Comparison of ENCODE assay signal across 11 mouse cellular contexts in the genomic region with DNA sequence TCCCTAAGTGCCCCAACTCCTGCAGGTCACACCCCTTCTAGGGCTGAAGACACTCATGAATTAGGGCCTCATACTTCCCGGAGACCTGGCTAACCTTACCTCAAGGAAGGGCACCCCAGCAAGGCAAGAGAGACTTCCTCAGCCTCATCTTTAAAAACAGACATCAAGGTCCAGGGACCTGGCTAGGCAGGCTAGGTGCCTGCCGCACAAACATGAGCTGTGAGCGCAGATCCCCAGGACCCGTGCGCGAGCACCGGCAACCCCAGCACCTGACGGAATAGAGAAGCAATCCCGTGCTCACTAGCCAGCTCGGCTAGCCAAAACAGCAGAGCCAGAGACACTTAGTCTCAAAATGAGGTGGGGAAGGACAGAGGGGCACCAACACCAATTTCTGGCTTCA. TPM values are rescaled to one million over a fixed set of nuclear protein-coding genes. Genes with fewer than 3 reads are reported as not detected.
A peak's percentile ranks its signal among the peaks of the same experiment; 100 is the strongest.
DNase-seq lines count a peak whose midpoint lies in the region; ATAC-seq and TF ChIP-seq lines count a peak whose summit lies in the region.
"Had no signal": no experiment of that assay in that cellular context is flagged by ENCODE, and none has a peak within 500 bp of the region (broad histone marks: within the 10 kb centered on the region; RNA-seq: fewer than 3 reads in every experiment).

No protein-coding gene starts in this region.

- TF ChIP-seq POLR2A in heart, adult 2 months (IDR thresholded peaks at IDR 0.05; ENCODE audit: insufficient read depth, low read depth, low read length) = no peak

- peak overlapping the region; percentile 20; the same call in 1 of the 2 replicates for H3K4me3 ChIP-seq in heart, adult 2 months
- no peak overlapping the region for H3K4me3 ChIP-seq in lung, embryonic 14.5 days (ENCODE audit: low read depth, low read length)
- H3K4me3 ChIP-seq in embryonic facial prominence, embryonic 15.5 days (replicated peaks) = no peak overlapping the region
- no peak overlapping the region for H3K4me3 ChIP-seq in limb, embryonic 10.5 days
- H3K4me3 ChIP-seq: liver, embryonic 15.5 days had no signal

- TF ChIP-seq EP300 in heart, adult 2 months (IDR thresholded peaks at IDR 0.05; ENCODE audit: insufficient read depth, low read depth, low read length) = no peak

- TF ChIP-seq CTCF in heart, adult 2 months (IDR thresholded peaks at IDR 0.05) = no peak
- TF ChIP-seq CTCF in lung, embryonic 14.5 days (IDR thresholded peaks at IDR 0.05; ENCODE audit: low read depth) = no peak

- no peak for ATAC-seq in lung, embryonic 14.5 days (ENCODE audit: insufficient read depth)
- no peak for ATAC-seq in embryonic facial prominence, embryonic 15.5 days (ENCODE audit: insufficient number of reproducible peaks, low FRiP score, low TSS enrichment, low read depth)

- no peaks in the 10 kb centered on the region for H3K9me3 ChIP-seq in lung, embryonic 14.5 days (ENCODE audit: low read depth, low read length)
- no peaks in the 10 kb centered on the region for H3K9me3 ChIP-seq in embryonic facial prominence, embryonic 15.5 days (replicated peaks)
- no peaks in the 10 kb centered on the region for H3K9me3 ChIP-seq in limb, embryonic 10.5 days (replicated peaks)
- H3K9me3 ChIP-seq: liver, embryonic 15.5 days had no signal

- H3K79me2 ChIP-seq in heart, adult 2 months (replicated peaks; ENCODE audit: control insufficient read depth, insufficient read depth, low read length) = peaks cover 31% of the 10 kb centered on the region

- peak overlapping the region; percentile 5; the same call in 1 of the 2 replicates for H3K9ac ChIP-seq in heart, adult 2 months (ENCODE audit: low read depth, low read length)
- H3K9ac ChIP-seq in lung, embryonic 14.5 days = no peak overlapping the region
- H3K9ac ChIP-seq in embryonic facial prominence, embryonic 15.5 days = no peak overlapping the region
- H3K9ac ChIP-seq: liver, embryonic 15.5 days had no signal

- intact Hi-C loops in heart, adult 2 months (cut with DNase I) = loop anchor here (2.0 kb wide), 1 partner anchor 14 kb away; no protein-coding TSS in a partner anchor
- intact Hi-C loops in heart, postnatal 36 days (cut with DNase I) = no loop called here
- intact Hi-C loops in left cerebral cortex, postnatal 25 days (cut with DNase I) = no loop called here

- H3K4me1 ChIP-seq in heart, adult 2 months (ENCODE audit: control insufficient read depth, insufficient read depth, low read length) = peaks cover 75% of the 10 kb centered on the region
- peaks cover 49% of the 10 kb centered on the region for H3K4me1 ChIP-seq in lung, embryonic 14.5 days (ENCODE audit: insufficient read depth)
- H3K4me1 ChIP-seq in embryonic facial prominence, embryonic 15.5 days = peaks cover 87% of the 10 kb centered on the region
- peaks cover 84% of the 10 kb centered on the region for H3K4me1 ChIP-seq in limb, embryonic 10.5 days

- peaks cover 6% of the 10 kb centered on the region; the same call in 1 of the 2 replicates for H3K36me3 ChIP-seq in heart, adult 2 months (ENCODE audit: control insufficient read depth, insufficient read depth, low read length)
- H3K36me3 ChIP-seq in lung, embryonic 14.5 days (ENCODE audit: insufficient read depth) = peaks cover 31% of the 10 kb centered on the region
- peaks cover 13% of the 10 kb centered on the region; the same call in 1 of the 2 replicates for H3K36me3 ChIP-seq in embryonic facial prominence, embryonic 15.5 days
- H3K36me3 ChIP-seq in limb, embryonic 10.5 days = peaks cover 36% of the 10 kb centered on the region
- H3K36me3 ChIP-seq: liver, embryonic 15.5 days had no signal

- 0 out of 2 replicates have a peak overlapping the region, but pooled peaks have one; percentile 2 for H3K4me2 ChIP-seq in lung, embryonic 14.5 days
- peak overlapping the region; percentile 24; the same call in 1 of the 2 replicates for H3K4me2 ChIP-seq in embryonic facial prominence, embryonic 15.5 days (replicated peaks)
- H3K4me2 ChIP-seq: liver, embryonic 15.5 days had no signal

- peak in 1 of 2 experiments; percentile 30 for DNase-seq in heart, adult 2 months
- DNase-seq in heart, postnatal 36 days = no peak
- no peak for DNase-seq in lung, embryonic 14.5 days
- no peak for DNase-seq in lung, postnatal 10 days
- no peak for DNase-seq in limb, embryonic 10.5 days (ENCODE audit: low spot score)
- no peak for DNase-seq in left cerebral cortex, postnatal 25 days (ENCODE audit: low spot score in 2 of 2)
- DNase-seq in T-cell, adult 2 months (ENCODE audit: low spot score) = no peak
- DNase-seq: cerebellum, postnatal 36 days; right cerebral cortex, postnatal 25 days had no signal

- H3K27ac ChIP-seq in heart, adult 2 months = peak overlapping the region; percentile 74
- H3K27ac ChIP-seq in lung, embryonic 14.5 days (ENCODE audit: low read depth) = no peak overlapping the region
- H3K27ac ChIP-seq in embryonic facial prominence, embryonic 15.5 days (replicated peaks) = no peak overlapping the region
- 0 out of 2 replicates have a peak overlapping the region, but pooled peaks have one; percentile 11 for H3K27ac ChIP-seq in limb, embryonic 10.5 days
- H3K27ac ChIP-seq: liver, embryonic 15.5 days had no signal

- H3K27me3 ChIP-seq in heart, adult 2 months (ENCODE audit: control insufficient read depth, insufficient read depth, low read length) = no peaks in the 10 kb centered on the region
- H3K27me3 ChIP-seq in lung, embryonic 14.5 days (ENCODE audit: insufficient read depth, low read length) = no peaks in the 10 kb centered on the region
- no peaks in the 10 kb centered on the region for H3K27me3 ChIP-seq in embryonic facial prominence, embryonic 15.5 days
- H3K27me3 ChIP-seq in limb, embryonic 10.5 days (ENCODE audit: low read depth, poor library complexity, severe bottlenecking) = no peaks in the 10 kb centered on the region

- 58% methylated on average over 10 of the region's 10 CpGs for WGBS in heart, adult 2 months
- WGBS in lung, embryonic 14.5 days = 65% methylated on average over 10 of the region's 10 CpGs
- 75% methylated on average over 10 of the region's 10 CpGs for WGBS in embryonic facial prominence, embryonic 15.5 days
- WGBS in limb, embryonic 10.5 days = 81% methylated on average over 10 of the region's 10 CpGs

RNA-seq across cellular contexts. Expression of a gene that starts 7.6 kb away (rescaled TPM):
- 10 to 100 TPM; 56.7 to 56.8 TPM for total RNA-seq in heart, adult 2 months (2021)
- polyA plus RNA-seq in heart, adult 2 months (2012; rRNA removed) = 34.9 and 46.0 TPM in 2 replicates
- 10 to 100 TPM; 53.3 to 56.8 TPM for total RNA-seq in heart, postnatal 36 days (2021)
- polyA plus RNA-seq in lung, embryonic 14.5 days (2014; fragmentation: Nextera tagmentation; extraction: Ambion mirVana) = 23.7 and 25.8 TPM in 2 replicates
- 24.4 and 26.3 TPM in 2 replicates for polyA plus RNA-seq in embryonic facial prominence, embryonic 15.5 days (2015; fragmentation: Nextera tagmentation; extraction: Ambion mirVana)
- polyA plus RNA-seq in limb, embryonic 10.5 days (2016; fragmentation: Nextera tagmentation; extraction: Ambion mirVana) = 9.6 and 10.6 TPM in 2 replicates
- 100 to 1,000 TPM; 111 to 112 TPM for total RNA-seq in left cerebral cortex, postnatal 25 days (2021)

RNA-seq across cellular contexts. Expression of a gene that starts 34.8 kb away (rescaled TPM):
- 10 to 100 TPM; 14.4 to 16.7 TPM for total RNA-seq in heart, adult 2 months (2021)
- 26.7 and 30.3 TPM in 2 replicates for polyA plus RNA-seq in heart, adult 2 months (2012; rRNA removed)
- 10 to 100 TPM; 14.5 to 18.3 TPM for total RNA-seq in heart, postnatal 36 days (2021)
- polyA plus RNA-seq in lung, embryonic 14.5 days (2014; fragmentation: Nextera tagmentation; extraction: Ambion mirVana) = 81.2 and 83.9 TPM in 2 replicates
- 74.9 and 75.0 TPM in 2 replicates for polyA plus RNA-seq in embryonic facial prominence, embryonic 15.5 days (2015; fragmentation: Nextera tagmentation; extraction: Ambion mirVana)
- polyA plus RNA-seq in limb, embryonic 10.5 days (2016; fragmentation: Nextera tagmentation; extraction: Ambion mirVana) = 104 and 107 TPM in 2 replicates
- total RNA-seq in left cerebral cortex, postnatal 25 days (2021) = 10 to 100 TPM; 24.2 to 27.3 TPM

Comparison
In these comparisons a context has a peak if more than half of its experiments do, and no peak if none do; other contexts are left out.
1. H3K27ac ChIP-seq: peak in heart, adult 2 months (single experiment) and limb, embryonic 10.5 days (single experiment); none in lung, embryonic 14.5 days (single experiment) and embryonic facial prominence, embryonic 15.5 days (single experiment).